Mouse (Mus musculus): Measurements from ENCODE around the gene 1110008P14Rik.

The 1110008P14Rik gene

DNA sequence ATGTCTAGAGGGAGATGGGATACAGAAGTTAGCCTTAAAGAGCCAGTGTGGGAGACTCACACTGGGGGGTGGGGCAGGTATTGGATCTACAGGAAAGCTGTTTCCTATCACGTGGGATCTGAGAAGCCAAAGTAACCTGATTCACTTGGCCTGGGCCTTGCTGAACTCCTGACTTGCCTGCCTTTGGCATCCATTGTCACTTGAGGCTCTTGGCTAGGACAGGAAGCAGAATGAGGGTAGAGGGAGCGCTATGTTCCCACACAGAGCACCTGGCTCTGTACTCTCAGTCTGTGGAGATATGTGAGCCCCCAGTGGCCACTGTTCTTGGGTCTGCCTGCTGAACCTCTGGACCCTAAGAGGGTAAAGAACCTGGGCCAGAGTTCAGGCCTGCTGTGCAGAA, 34.8 kb upstream of the 1110008P14Rik start:
- ChIA-PET CTCF (interaction anchor here in 3 of 4 experiments (0.8 to 6.9 kb wide), 4 partner anchors 11 to 156 kb away, joined by 3 to 52 read pairs (median 4); no protein-coding TSS in a partner anchor), POLR2A (interaction anchor here in 2 of 4 experiments (0.9 to 1.2 kb wide), 3 partner anchors 10 to 92 kb away, joined by 3 read pairs; no protein-coding TSS in a partner anchor)

DNA sequence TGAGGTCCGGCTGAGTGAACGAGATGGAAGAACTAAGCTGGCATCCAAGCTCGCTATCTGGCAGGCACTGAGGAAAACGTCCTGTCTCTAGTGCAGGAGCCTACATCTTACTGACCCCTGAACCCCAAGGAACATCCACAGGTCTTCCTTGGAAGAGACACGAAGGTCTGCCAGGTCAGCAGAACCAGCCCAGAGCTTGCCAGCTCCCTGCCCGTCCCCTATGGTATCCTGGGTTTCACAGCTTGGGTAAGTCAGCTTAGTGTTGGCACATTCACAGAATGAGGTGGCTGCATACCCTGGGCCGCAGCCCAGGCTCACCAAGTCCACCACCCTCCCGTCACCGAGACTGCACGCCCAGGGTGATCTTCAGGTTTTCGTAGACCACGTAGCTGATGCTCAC, 34.1 kb upstream of the 1110008P14Rik start:
- POLR2A ChIA-PET: interaction anchor here in 2 of 4 experiments (0.9 to 1.2 kb wide), 4 partner anchors 9 to 70 kb away, joined by 3 read pairs; partner anchors contain the start of gene Slc25a25 (in 1 of the 2)
- CTCF ChIA-PET: interaction anchor here in 3 of 4 experiments (0.5 to 6.9 kb wide), 6 partner anchors 10 to 340 kb away, joined by 3 to 52 read pairs (median 4); no protein-coding TSS in a partner anchor

DNA sequence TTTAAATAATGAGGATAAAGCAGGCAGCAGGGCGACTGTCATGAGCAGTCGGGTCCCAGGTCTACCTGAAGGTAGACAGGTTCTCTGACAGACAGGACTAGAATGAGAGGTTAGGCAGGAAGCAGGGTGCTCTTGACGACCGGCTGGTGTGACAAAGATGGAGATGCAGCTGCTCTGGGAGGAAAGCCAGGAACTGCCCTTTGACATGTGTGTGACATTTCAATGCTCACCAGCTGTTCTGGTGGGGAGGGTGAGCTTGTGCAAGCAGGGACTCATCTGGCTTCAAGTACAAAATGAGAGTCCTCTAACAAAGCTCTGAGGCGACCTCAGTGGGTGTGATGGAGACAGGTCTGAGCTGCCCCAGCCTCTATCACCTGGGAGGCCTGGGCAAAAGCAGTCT, 32.2 kb upstream of the 1110008P14Rik start:
- ChIA-PET CTCF (interaction anchor here in 3 of 4 experiments (0.5 to 6.9 kb wide), 5 partner anchors 8 to 54 kb away, joined by 3 to 52 read pairs (median 4); no protein-coding TSS in a partner anchor), POLR2A (interaction anchor here in 1 of 4 experiments (1.6 kb wide), 1 partner anchor 11 kb away, joined by 3 read pairs; no protein-coding TSS in a partner anchor)

DNA sequence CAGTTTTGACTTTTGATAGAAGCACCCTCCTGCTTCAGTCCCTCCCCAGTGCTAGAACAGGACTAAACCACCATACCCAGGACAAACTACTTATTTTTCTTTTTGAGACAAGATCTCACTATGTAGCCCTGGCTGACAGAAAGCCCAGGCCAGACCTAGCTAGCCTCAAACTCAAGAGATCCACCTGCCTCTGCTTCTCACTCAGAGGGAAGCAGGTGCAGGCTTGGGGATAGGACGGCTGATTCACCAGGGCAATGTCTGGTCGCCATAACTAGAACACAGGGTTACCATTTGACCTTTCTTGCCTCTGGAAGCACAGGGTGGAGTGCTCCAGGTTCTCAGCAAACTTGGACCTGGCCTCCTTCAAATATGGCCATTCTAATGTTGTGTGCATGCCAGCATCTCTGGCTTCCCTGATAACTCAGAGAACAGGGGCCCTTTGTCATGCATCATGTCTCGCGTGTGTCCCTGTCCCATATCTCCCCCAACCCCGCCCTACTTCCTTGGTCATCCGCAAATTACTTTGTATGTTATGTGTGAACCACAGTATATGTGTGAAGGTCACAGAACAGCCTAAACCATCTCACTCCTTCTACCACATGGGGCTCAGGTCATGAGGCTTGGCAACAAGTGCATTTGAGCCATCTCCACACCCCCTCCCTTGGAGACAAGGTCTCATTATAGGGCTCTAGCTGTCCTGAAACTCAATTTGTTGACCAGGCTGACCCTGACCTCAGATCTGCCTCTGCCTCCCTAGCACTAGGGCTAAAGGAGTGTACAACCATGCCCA, 31.2 kb upstream of the 1110008P14Rik start:
- POLR2A ChIA-PET: interaction anchor here in 2 of 4 experiments (0.7 to 1.6 kb wide), 3 partner anchors 10 to 1759 kb away, joined by 3 to 4 read pairs (median 4); no protein-coding TSS in a partner anchor
- CTCF ChIA-PET: interaction anchor here in 1 of 4 experiments (6.9 kb wide), 1 partner anchor 7 kb away, joined by 52 read pairs; no protein-coding TSS in a partner anchor

DNA sequence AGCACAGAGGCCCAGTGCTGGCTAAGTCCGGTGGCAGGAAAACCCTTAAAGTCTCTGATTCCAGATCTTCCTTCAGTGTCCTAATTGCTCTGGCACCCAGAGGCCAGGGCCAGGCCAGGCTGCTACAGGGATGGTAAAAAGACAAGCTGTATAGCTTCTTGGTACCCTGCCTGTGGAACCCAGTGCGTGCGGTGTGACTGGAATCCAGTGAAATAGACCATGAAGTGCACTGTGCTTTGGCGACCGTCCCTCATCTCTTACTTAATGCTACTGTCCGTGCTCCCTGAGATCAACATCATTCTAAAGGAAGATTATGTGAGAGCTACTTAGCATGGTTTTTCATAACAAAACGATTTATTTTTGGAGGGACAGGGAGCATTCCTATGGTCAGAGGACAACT, 29.7 kb upstream of the 1110008P14Rik start:
- CTCF ChIA-PET: interaction anchor here in 3 of 4 experiments (0.6 to 2.6 kb wide), 7 partner anchors 20 to 103 kb away, joined by 3 to 10 read pairs (median 7); no protein-coding TSS in a partner anchor
- POLR2A ChIA-PET: interaction anchor here (0.6 to 1.4 kb wide), 5 partner anchors 13 to 401 kb away, joined by 3 to 4 read pairs (median 3); no protein-coding TSS in a partner anchor

DNA sequence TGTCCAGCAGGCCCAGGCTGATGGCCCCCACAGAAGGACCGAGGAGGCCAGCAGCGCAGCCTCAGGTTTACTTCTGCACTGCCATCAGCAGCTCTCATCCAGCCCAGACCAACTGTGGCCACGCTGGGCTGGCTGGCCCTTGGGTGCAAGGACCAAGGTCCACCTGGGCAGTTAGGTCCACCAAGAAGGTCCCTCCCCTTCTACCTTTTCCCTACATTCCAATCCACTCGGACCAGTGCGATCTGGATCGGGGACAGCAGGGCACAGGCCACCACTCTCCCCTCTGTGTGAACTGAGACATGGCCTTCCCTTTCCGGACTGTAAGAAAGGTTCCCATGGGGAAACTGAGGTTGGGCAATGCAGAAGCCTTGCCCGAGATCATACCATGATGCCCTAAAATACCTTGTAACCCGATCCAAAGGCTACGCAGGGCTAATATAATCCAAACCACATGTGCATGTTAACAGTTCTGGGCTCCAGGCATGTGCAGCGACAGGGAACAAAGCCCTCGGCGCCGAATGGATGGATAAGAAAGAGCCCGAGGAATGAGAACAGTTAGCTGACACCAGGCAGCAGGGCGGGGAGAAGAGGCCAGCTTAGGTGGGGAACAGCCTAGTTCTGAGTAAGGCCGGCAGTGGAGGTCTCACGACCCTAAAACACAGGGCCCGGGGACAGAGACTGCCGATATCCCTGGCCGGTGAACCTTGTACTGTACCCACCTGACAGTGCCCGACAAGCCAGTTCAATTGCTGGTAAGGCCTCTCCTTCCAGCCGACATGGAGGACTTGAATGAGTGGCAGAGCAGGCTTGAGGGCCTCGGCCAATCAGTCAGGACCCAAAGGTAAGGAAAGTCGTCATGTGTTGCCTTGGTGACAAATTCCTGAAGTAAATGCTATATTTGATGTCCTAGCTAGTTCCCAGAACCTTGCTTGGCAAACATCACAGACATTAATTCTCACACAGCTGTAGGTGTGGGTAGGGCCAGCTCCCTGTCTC, 27.0 kb upstream of the 1110008P14Rik start:
- POLR2A ChIA-PET: interaction anchor here in 2 of 4 experiments (0.6 to 1.4 kb wide), 4 partner anchors 9 to 77 kb away, joined by 3 to 4 read pairs (median 3); no protein-coding TSS in a partner anchor

DNA sequence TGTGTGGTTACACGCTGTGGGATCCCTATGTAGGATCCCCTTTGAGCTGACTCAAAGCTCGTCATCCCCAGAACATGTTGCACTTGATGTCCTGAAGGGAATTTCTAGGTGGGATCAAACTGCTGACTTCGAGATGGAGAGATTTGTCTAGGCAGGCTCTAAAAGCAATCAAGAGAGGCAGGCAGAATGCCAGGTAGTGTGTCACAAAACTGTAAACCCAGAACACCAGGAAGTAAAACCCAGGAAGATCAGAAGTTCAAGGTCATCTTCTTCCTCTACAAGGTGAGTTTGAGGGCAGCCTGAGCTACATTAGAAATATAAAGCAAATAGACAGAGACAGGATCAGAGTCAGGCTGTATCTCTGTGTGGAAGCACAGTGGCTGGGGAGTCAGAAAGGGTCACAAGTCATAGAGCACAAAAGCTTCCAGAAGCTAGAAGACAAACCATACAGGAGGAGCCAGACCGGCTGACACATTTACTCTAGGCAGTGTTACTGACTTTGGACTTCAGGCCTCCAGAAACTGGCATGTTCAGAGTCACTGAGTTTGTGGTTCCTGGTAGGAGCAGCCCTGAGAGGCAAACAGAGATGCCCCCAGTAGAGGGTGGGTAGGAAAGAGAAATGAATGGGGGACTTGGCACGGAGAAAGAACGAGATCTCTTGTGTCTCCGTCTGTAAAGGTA, 25.5 kb upstream of the 1110008P14Rik start:
- ChIA-PET CTCF (interaction anchor here in 3 of 4 experiments (0.8 to 5.9 kb wide), 6 partner anchors 9 to 159 kb away, joined by 3 to 117 read pairs (median 4); no protein-coding TSS in a partner anchor), POLR2A (interaction anchor here in 2 of 4 experiments (0.6 to 1.7 kb wide), 4 partner anchors 9 to 210 kb away, joined by 3 to 4 read pairs (median 3); no protein-coding TSS in a partner anchor)

More for the DNA sequence above, 27.0 kb upstream of the 1110008P14Rik start:
- CTCF ChIA-PET: interaction anchor here in 2 of 4 experiments (0.8 to 2.6 kb wide), 9 partner anchors 22 to 280 kb away, joined by 4 to 10 read pairs (median 7); partner anchors contain the start of gene 1110008P14Rik (in 1 of the 2)

DNA sequence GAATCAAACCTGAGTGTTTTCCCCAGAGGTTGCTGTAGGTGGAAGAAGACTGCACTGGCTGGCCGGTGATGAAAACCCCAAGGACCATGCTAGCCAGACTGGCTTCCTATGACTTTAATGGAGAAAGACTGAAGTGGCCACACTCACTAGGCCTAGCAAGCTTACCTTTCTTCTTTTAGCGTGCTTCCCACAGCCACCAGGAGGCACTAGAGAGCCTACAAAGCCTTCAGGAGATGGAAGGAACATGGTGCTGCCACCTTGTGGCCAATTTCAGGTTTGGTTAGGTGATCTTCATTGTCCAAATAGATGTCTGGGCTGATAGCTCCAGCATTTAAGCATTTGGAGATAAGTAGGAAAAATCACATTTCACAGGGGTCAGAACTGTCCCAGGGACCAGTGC, 22.9 kb upstream of the 1110008P14Rik start:
- ChIA-PET CTCF (interaction anchor here (0.6 to 5.9 kb wide), 162 partner anchors 8 to 596 kb away, joined by 3 to 117 read pairs (median 4); partner anchors contain the start of genes 1110008P14Rik (in 3 of the 4), Dnm1 (in 3 of the 4), Slc25a25 (in 3 of the 4) and 9430097D07Rik (in 2 of the 4)), POLR2A (interaction anchor here in 3 of 4 experiments (0.6 to 2.2 kb wide), 19 partner anchors 14 to 285 kb away, joined by 3 to 10 read pairs (median 3); partner anchors contain the start of genes 1110008P14Rik (in 1 of the 3), Dpm2 (in 1 of the 3) and Slc25a25 (in 1 of the 3))

DNA sequence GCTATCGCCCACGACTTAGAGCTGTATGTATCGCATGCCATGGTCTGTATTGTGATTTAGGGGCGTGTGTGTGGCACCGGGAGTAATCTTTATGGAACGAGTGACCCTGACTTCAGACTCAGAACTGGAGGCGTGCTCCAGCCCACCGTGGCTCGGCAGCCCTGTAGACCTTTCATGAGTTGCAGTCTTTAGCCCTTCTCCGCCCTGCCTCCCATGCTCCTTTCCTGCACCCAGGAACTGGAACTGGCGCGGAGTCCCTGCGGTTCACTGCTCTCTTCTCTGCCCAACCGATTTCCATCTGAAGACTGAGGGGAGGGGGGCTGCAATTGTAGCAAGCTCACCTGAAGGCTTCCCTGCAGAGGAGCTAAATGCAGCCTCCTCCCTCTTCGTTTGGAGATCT, 15.0 kb upstream of the 1110008P14Rik start:
- CTCF ChIA-PET: interaction anchor here in 2 of 4 experiments (0.7 to 2.0 kb wide), 3 partner anchors 8 to 33 kb away, joined by 3 to 6 read pairs (median 3); no protein-coding TSS in a partner anchor
- POLR2A ChIA-PET: interaction anchor here in 2 of 4 experiments (0.6 to 1.9 kb wide), 9 partner anchors 11 to 1441 kb away, joined by 3 to 6 read pairs (median 3); partner anchors contain the start of genes 1110008P14Rik (in 1 of the 2) and Swi5 (in 1 of the 2)

DNA sequence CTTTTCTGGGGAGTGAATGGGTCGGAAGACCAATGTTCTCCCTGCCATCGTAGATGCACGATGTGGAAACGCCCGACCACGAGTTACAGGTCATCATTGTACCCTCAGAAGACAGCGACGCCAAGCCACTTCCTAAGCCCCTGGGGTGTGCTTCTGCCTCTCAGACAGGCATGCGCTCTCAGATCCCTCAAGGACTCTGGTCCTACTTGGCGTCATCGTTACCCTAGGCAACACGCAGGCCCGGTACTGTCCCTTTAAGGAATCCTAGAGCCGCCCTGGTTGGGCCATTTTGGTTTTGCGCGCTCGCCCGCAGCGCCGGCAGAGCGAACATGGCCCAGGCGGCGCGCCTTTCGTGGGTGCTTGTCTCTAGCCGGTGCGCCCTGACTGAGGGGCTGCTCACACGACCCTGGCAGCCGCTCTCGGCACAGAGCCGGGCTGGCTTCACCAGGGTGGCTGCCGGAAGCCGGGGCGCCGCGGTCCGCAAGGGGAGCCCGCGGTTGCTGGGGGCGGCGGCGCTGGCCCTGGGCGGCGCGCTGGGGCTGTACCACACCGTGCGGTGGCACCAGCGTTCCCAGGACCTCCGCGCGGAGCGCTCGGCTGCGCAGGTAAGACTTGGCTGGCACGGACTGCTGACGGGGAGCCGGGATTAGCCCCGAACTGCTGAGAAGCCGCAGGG, 14.3 kb upstream of the 1110008P14Rik start:
- POLR2A ChIA-PET: interaction anchor here in 2 of 4 experiments (0.6 to 1.2 kb wide), 4 partner anchors 33 to 108 kb away, joined by 3 to 6 read pairs (median 3); partner anchors contain the start of gene Swi5 (in 1 of the 2)
- CTCF ChIA-PET: interaction anchor here in 2 of 4 experiments (0.7 to 2.0 kb wide), 3 partner anchors 8 to 14 kb away, joined by 3 to 6 read pairs (median 3); no protein-coding TSS in a partner anchor

DNA sequence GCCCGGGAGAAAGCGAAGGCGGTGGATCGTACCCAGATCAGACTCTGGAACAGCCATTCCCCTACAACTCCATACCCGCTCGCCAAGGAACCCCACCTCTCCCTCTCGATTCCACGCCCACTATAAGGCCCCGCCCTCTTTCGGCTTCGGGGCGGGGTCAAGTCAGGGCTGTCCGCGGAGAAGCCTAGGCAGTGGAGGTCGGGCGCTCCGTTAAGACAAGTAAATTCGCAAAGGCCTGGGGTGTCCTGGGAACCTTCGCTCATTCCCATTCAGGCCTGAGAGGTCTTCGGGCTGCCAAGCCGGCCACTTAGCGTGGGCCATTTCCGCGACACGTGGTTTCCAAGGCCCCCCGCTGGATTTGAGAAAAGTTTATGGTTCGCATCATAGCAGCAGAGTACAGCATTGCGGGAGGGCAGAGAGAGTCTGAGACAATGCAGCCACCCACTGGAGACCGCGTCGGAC, 13.8 kb upstream of the 1110008P14Rik start, which contains the start of gene Ptges2:
Gene Ptges2, plus strand, starts transcription at position 413 of the 462 bp plus-strand sequence.
- POLR2A ChIA-PET: interaction anchor here in 2 of 4 experiments (1.0 to 1.5 kb wide), 5 partner anchors 11 to 262 kb away, joined by 3 to 4 read pairs (median 3); no protein-coding TSS in a partner anchor
- CTCF ChIA-PET: interaction anchor here in 3 of 4 experiments (0.5 to 1.3 kb wide), 4 partner anchors 9 to 14 kb away, joined by 3 to 5 read pairs (median 4); partner anchors contain the start of gene 1110008P14Rik (in 1 of the 3)

DNA sequence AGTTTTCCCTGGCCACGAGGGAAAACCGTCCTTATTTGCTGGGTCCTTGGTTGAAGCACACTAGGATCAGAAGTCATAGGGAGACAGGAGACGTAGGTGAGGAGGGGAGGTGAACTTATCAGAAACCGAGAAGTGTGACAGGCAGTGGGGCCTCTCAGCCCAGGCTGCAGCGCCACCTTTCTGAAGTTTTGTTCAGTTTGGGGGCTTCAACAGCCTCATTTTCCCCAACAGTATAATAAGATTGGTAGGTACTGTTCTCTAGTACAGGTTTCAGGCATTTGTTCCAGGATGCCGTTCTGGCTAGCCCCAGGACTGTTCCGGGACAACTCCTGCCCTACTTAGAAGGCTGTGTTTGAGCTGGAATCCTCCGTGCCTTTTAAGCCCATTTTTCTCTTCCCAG, 13.2 kb upstream of the 1110008P14Rik start:
- CTCF ChIA-PET: interaction anchor here (0.5 to 1.3 kb wide), 5 partner anchors 9 to 175 kb away, joined by 3 to 5 read pairs (median 4); partner anchors contain the start of gene 1110008P14Rik (in 1 of the 4)

DNA sequence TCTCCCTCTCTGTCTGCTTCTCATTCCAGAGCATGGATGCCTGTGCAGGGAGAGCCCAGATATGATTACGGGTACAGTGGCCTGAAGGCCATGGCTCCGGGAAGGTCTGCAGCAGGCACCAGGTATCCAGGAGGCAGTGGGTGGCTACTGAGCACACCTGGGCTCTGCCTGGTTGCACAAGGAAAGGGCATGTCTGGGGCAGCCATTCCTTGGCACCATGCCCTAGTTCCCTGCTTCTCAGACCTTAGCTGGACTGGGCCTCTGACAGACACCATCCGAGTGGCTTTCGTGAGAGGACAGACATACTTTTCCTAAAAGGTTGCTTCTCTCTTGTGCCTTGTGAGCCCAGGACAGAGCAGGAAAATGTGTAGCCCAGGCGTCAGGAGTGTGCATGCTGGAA, 10.3 kb upstream of the 1110008P14Rik start:
- POLR2A ChIA-PET: interaction anchor here in 2 of 4 experiments (0.5 to 1.6 kb wide), 3 partner anchors 100 to 217 kb away, joined by 3 to 4 read pairs (median 3); no protein-coding TSS in a partner anchor
- CTCF ChIA-PET: interaction anchor here in 2 of 4 experiments (0.7 to 1.7 kb wide), 3 partner anchors 10 to 84 kb away, joined by 3 to 5 read pairs (median 3); partner anchors contain the start of gene 1110008P14Rik (in 1 of the 2)

More for the DNA sequence above, 13.2 kb upstream of the 1110008P14Rik start:
- POLR2A ChIA-PET: interaction anchor here in 2 of 4 experiments (0.6 to 1.5 kb wide), 9 partner anchors 11 to 435 kb away, joined by 3 to 4 read pairs (median 3); partner anchors contain the start of gene 1110008P14Rik (in 1 of the 2)

DNA sequence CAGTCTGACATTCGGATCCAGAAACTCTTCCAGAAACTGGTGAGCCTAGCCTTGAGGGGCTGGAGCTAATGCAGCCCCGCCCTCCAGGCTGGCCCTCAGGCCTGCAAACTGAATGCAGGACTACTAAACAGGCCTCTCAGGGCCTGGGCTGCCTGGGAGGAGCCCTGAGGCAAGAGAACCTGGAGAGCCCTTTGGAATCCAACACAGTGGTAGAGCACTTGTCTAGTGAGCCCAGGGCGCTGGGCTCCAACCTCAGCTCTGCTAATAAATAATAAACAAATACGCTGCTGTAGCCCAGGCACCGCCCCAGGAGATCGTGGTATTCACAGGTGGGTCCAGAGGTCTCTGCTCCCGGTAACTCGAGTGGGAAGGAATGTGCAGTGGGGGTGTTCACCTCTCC, 9.1 kb upstream of the 1110008P14Rik start:
- POLR2A ChIA-PET: interaction anchor here in 3 of 4 experiments (0.6 to 1.2 kb wide), 6 partner anchors 9 to 495 kb away, joined by 3 to 4 read pairs (median 3); partner anchors contain the start of gene 1110008P14Rik (in 3 of the 3)
- CTCF ChIA-PET: interaction anchor here in 3 of 4 experiments (0.6 to 1.7 kb wide), 4 partner anchors 8 to 98 kb away, joined by 3 to 11 read pairs (median 5); no protein-coding TSS in a partner anchor

DNA sequence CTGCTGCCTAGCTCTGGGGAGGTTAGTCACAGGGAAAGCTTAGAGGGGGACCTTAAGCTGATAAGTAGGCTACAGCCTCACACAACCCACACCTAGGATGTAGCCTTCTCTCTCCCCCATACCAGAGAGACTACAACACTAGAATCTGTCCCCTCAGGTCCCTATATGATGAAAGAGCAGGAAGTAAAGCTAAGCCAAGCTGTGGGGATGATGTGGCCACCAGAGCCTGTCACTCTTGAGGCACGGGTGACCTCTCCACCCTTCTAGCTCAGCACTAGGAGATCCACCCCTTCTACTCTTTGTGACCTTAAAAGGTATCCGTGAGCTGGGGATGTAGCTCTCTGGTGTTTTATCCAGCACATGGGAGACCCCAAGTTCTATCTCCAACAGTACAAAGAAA, 7.4 kb upstream of the 1110008P14Rik start:
- ChIA-PET CTCF (interaction anchor here in 3 of 4 experiments (0.6 to 1.8 kb wide), 3 partner anchors 16 to 277 kb away, joined by 5 to 9 read pairs (median 5); no protein-coding TSS in a partner anchor), POLR2A (interaction anchor here in 1 of 4 experiments (0.7 to 1.8 kb wide), 2 partner anchors 9 to 101 kb away, joined by 3 to 5 read pairs; partner anchors contain the start of gene Swi5)
